Mouse (Mus musculus) cerebellum, postnatal 14 days (tissue): ENCODE data around the gene Cd300c2.
"Not testable (repeated sequence)": the region's sequence is repeated elsewhere in the genome, so short reads cannot be mapped to it uniquely, and the experiment has no call there.

Experiments
- DNase-seq, 2 experiments: peaks; one replicate each; pipeline ENCODE4 v3.0.0; 2021; ENCODE audit warnings: mixed read lengths in 2 of 2

Gene Cd300c2

DNA sequence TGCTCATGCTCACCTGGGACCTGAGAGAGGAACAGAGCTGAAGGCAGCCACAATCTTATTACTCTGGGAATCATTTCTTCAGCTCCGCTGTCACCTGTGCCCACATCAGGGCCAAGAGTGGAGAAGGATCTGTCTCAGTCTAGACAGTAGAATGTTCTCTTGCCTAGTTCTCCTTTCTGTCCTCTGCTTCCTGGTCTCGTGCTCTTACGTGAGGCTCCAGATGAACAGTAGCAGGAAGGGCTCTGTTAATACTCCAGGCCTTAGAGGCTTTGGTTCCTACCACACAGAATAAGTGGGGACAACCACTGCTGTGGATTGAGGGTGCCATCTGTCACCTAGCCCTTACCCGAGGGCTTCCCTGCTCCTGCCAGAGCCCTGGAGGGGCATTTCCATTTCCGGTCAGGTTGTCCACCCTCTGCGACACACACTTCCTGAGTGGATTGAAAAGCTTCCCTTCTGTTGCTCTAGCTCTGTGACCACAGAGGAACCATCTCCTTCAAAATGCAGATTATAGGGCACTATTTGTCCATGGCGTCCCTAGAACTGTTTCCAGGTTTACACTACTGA, at the start of gene Cd300c2:
Gene Cd300c2, minus strand, starts transcription at position 407 of the 567 bp plus-strand sequence.
- DNase-seq, result peak; percentile 29 to 32

DNA sequence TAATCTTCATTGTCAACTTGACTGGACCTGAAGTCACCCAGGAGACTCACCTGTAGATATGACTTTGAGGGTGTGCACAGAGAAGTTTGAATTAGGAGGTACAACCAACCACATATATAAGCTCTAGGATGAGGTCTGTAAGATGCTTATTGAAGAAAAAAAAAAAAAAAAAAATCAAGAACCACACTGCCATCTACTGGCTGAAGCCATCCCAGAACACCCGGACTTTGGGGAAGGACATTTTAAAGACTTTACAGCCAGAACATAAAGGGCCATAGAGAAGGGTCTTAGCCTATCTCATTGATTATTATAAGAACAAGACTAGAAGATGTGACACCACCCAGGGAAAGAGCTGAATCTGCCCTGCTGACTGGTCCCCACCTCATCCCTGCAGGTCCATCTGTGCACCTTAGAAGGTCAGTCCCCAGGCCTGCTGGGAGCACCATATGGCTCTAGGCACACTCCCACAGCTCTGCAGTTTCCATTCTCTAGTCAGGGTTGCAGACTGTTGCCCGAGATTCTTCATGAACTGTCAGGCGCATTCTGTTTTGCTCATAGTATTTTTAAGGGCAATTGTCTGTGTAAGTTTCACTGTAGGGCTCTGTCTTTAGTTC, 47.7 kb upstream of the Cd300c2 start:
- DNase-seq, result peak; percentile 89 to 95

GRCm38 (mm10) chr11:115048259-115048658, 46.6 kb upstream of the Cd300c2 start, which contains the start of gene Cd300ld3:
TSS of gene Cd300ld3 (minus strand) at chr11:115048409.
- no peak for DNase-seq

- not testable (repeated sequence) for DNase-seq
These were observed 36.0 kb upstream of the Cd300c2 start, which contains the start of gene Cd300ld5 for GRCm38 (mm10) chr11:115037669-115038068. TSS of gene Cd300ld5 (minus strand) at chr11:115037769.

DNA sequence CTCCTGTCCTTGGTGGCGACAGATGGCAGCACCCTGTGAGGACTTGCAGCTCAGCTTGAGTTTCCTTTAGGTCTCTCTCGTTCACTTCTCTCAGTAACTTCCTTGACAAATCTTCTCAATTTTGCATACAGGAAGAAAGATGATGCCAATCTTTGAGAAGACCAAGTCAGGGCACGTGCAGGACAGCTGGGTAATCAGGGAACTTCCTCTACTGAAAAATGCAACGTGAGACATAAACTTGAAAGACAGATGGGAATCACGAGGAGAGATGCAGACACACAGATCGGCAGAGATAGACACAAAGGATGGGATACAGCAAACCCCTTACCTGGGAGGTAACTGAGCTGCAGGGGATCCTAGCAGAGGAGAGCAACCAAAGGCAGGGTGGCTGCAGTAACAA, 25.2 kb upstream of the Cd300c2 start, which contains the start of gene Cd300ld4:
Gene Cd300ld4, minus strand, starts transcription at position 101 of the 400 bp plus-strand sequence.
- DNase-seq, result not testable (repeated sequence)

DNA sequence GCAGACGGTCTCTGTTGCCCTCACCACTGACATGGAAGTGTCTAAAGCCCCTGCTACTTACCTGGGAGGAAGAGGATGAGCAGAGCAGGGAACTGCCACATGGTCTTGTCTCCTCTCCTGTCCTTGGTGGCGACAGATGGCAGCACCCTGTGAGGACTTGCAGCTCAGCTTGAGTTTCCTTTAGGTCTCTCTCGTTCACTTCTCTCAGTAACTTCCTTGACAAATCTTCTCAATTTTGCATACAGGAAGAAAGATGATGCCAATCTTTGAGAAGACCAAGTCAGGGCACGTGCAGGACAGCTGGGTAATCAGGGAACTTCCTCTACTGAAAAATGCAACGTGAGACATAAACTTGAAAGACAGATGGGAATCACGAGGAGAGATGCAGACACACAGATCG, 14.4 kb upstream of the Cd300c2 start, which contains the start of gene Cd300ld2:
Gene Cd300ld2, minus strand, starts transcription at position 101 of the 400 bp plus-strand sequence.
- DNase-seq, result not testable (repeated sequence)

- DNase-seq, result no peak
These were observed 2.4 kb upstream of the Cd300c2 start for GRCm38 (mm10) chr11:115004070-115004469.

DNA sequence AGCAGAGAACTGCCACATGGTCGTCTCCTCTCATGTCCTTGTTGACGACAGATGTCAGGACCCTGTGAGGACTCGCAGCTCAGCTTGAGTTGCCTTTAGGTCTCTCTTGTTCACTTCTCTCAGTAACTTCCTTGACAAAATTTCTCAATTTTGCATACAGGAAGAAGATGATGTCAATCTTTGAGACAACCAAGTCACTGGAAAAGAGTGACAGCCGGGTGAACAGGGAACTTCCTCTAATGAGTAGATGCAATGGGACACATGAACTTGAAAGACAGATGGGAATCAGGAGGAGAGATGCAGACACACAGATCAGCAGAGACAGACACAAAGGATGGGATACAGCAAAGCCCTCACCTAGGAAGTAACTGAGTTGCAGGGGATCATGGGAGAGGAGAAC, 11.9 kb downstream of the Cd300c2 start, which contains the start of gene Cd300ld:
Gene Cd300ld, minus strand, starts transcription at position 130 of the 400 bp plus-strand sequence.
- DNase-seq, result no peak

- DNase-seq, result no peak
These were observed 19.8 kb downstream of the Cd300c2 start for GRCm38 (mm10) chr11:114981866-114982265.

DNA sequence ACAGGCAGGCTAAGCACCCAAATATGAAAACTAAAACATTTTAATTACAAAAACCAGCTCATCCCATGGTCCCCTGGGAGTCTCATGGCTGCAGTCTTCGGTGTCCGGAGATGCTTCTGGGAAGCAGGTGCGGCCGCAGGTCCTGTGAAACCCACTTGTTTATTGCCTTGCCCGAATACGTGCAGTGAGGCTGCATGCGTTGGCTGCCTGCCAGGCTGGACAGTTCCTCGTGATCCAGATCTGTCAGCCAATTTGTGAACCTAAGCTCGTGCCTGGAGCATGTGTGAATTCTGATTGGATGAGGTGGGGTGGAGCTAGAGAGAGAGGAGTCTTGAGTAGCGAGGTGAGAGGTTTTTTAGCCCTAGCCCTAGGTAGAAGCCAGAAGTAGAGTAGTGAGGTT, 29.0 kb downstream of the Cd300c2 start:
- DNase-seq, result peak; percentile 55 to 70

DNA sequence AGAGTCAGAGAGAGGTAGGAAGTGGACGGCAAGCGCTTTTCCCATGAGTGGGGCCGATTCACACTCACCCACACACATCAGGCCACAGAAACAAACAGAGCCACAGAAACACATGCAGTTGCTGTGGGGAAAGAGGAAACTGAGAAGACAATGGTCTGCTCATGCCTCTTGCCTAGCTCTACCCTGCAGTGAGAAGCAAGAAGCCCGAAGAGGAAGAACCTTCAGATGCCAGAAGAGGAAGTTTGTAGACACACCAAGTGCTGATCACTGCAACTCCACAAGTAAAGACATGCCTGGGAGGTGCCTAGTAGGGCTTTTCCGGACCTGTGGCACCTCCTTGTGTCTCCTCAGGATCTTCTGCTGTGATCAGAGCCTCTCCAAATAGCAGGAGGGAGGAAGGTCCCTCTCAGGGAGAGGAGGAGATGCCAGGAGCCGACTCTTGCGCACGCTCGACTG, 32.9 kb downstream of the Cd300c2 start, which contains the start of gene Cd300c:
Gene Cd300c, minus strand, starts transcription at position 406 of the 456 bp plus-strand sequence.
- DNase-seq, result no peak

- no peak for DNase-seq
These were observed 36.4 kb downstream of the Cd300c2 start for GRCm38 (mm10) chr11:114965182-114965828.

GRCm38 (mm10) chr11:114960369-114960768, 41.3 kb downstream of the Cd300c2 start:
- DNase-seq, result peak in 1 of 2 experiments; percentile 26
